Mouse (Mus musculus): ENCODE data around the gene Hes2. TPM values are rescaled to one million over a fixed set of nuclear protein-coding genes. Genes with fewer than 3 reads are reported as not detected.

Hes2 gene
- polyA plus RNA-seq, 1 experiment from 2014 or later, result 0.55 TPM

- H3K27ac ChIP-seq (ENCODE audit: low read length), result no peak overlapping the region
- 70% methylated on average over 4 of the region's 4 CpGs for WGBS
- no peaks in the 10 kb centered on the region for H3K36me3 ChIP-seq (ENCODE audit: control insufficient read depth, insufficient read depth, low read length)
- no peaks in the 10 kb centered on the region for H3K9me3 ChIP-seq (ENCODE audit: control insufficient read depth, low read depth, low read length)
- no peak for ATAC-seq (ENCODE audit: insufficient number of reproducible peaks, insufficient read depth, low FRiP score, low read depth)
- no peak overlapping the region for H3K9ac ChIP-seq (replicated peaks; ENCODE audit: low read depth, low read length)
- no peak overlapping the region for H3K4me2 ChIP-seq (replicated peaks; ENCODE audit: low read depth, low read length)
- H3K27me3 ChIP-seq (ENCODE audit: control insufficient read depth, insufficient read depth, low read length), result peaks cover 17% of the 10 kb centered on the region
- no peak overlapping the region for H3K4me3 ChIP-seq (ENCODE audit: low read depth, low read length)
- peaks cover 11% of the 10 kb centered on the region for H3K4me1 ChIP-seq (ENCODE audit: control insufficient read depth, insufficient read depth, low read length)
These were observed 8.1 kb upstream of the Hes2 start for GRCm38 (mm10) chr4:152150546-152150945.

DNA sequence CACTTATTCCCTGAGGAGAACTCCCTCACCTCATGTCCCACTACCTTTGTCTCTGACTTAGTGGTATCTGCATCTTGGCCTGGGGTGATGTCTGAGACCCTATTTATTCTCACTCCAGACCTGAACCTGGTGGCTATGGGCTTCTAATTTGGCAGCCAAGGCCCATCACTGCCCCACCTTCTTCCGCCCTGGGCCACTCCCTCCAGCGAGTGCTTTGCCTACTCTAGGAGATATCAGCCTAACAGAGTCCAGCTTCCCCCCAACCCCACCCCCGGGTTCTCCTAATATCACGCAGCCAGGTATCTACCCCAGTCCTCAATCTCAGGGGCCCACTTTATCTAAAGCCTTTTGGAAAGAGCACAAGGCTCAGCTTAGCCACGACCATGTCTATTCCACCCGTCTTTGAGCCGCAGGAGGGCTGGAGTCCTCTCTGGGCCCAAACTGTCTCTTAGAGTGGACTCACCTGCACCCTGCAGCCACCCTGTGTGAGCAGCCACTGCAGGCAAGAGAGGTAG is 7.2 kb upstream of the Hes2 start:
- H3K9ac ChIP-seq (replicated peaks; ENCODE audit: low read depth, low read length), result 0 out of 2 replicates have a peak overlapping the region, but pooled peaks have one; percentile 10
- 22% methylated on average over 7 of the region's 7 CpGs for WGBS

DNA sequence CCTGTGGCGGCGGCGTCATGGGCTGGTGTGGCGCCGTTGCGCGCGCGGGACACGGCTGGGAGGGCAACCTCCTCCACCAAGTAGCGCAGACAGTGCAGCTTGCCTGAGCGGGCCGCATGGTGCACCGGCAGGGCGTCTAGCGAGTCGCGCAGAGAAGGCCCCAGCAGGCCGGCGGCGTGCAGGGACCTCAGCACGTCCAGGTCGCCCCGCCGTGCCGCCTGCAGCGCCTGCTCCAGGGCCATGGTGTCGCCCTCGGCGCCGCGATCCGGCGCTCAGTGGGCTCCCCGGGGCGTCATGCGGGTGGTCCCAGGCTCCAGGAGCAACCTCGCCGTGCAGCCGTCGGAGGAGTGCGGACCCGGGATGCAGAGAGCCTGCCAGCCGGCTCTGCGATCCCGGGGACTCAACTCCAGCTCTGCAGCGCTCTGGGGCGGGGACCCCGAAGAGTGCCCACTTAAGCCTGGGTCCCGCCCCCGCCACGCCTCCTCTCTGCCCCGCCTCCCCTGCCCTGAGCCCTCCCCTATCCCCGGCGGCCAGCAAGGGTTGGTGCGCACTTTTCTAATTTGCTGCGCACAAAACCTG is 6.6 kb upstream of the Hes2 start, which contains the start of gene Espn:
TSS of gene Espn (minus strand) at position 406 of the 579 bp plus-strand sequence.
- Histone ChIP-seq H3K27me3 (ENCODE audit: control insufficient read depth, insufficient read depth, low read length) (peaks cover 18% of the 10 kb centered on the region), H3K27ac (ENCODE audit: low read length) (no peak within 1 kb of the TSS), H3K4me1 (ENCODE audit: control insufficient read depth, insufficient read depth, low read length) (peaks cover 11% of the 10 kb centered on the region), H3K4me2 (replicated peaks; ENCODE audit: low read depth, low read length) (peak within 1 kb of the TSS; percentile 64), H3K9ac (replicated peaks; ENCODE audit: low read depth, low read length) (0 out of 2 replicates have a peak within 1 kb of the TSS, but pooled peaks have one; percentile 10), H3K36me3 (ENCODE audit: control insufficient read depth, insufficient read depth, low read length) (no peaks in the 10 kb centered on the region), H3K4me3 (ENCODE audit: low read depth, low read length) (peak within 1 kb of the TSS; percentile 34), H3K9me3 (ENCODE audit: control insufficient read depth, low read depth, low read length) (no peaks in the 10 kb centered on the region)
- WGBS, result under 1% methylated on average over 57 of the region's 57 CpGs
- ATAC-seq (ENCODE audit: insufficient number of reproducible peaks, insufficient read depth, low FRiP score, low read depth), result peak; percentile 87

More for the DNA sequence above, 7.2 kb upstream of the Hes2 start:
- Histone ChIP-seq H3K9me3 (ENCODE audit: control insufficient read depth, low read depth, low read length) (no peaks in the 10 kb centered on the region), H3K36me3 (ENCODE audit: control insufficient read depth, insufficient read depth, low read length) (no peaks in the 10 kb centered on the region), H3K4me3 (ENCODE audit: low read depth, low read length) (peak overlapping the region; percentile 34), H3K4me1 (ENCODE audit: control insufficient read depth, insufficient read depth, low read length) (peaks cover 11% of the 10 kb centered on the region), H3K4me2 (replicated peaks; ENCODE audit: low read depth, low read length) (peak overlapping the region; percentile 64), H3K27me3 (ENCODE audit: control insufficient read depth, insufficient read depth, low read length) (peaks cover 17% of the 10 kb centered on the region), H3K27ac (ENCODE audit: low read length) (no peak overlapping the region)
- ATAC-seq (ENCODE audit: insufficient number of reproducible peaks, insufficient read depth, low FRiP score, low read depth), result no peak

GRCm38 (mm10) chr4:152153771-152154177 is 4.9 kb upstream of the Hes2 start:
- H3K36me3 ChIP-seq (ENCODE audit: control insufficient read depth, insufficient read depth, low read length), result no peaks in the 10 kb centered on the region
- peaks cover 18% of the 10 kb centered on the region for H3K4me1 ChIP-seq (ENCODE audit: control insufficient read depth, insufficient read depth, low read length)
- no peaks in the 10 kb centered on the region for H3K9me3 ChIP-seq (ENCODE audit: control insufficient read depth, low read depth, low read length)
- H3K9ac ChIP-seq (replicated peaks; ENCODE audit: low read depth, low read length), result no peak overlapping the region
- peak; percentile 29; the same call in 1 of the 2 replicates for ATAC-seq (ENCODE audit: insufficient number of reproducible peaks, insufficient read depth, low FRiP score, low read depth)
- peak overlapping the region; percentile 31 for H3K4me2 ChIP-seq (replicated peaks; ENCODE audit: low read depth, low read length)
- peaks cover 35% of the 10 kb centered on the region for H3K27me3 ChIP-seq (ENCODE audit: control insufficient read depth, insufficient read depth, low read length)
- 2% methylated on average over 23 of the region's 23 CpGs for WGBS
- H3K4me3 ChIP-seq (ENCODE audit: low read depth, low read length), result no peak overlapping the region
- no peak overlapping the region for H3K27ac ChIP-seq (ENCODE audit: low read length)

DNA sequence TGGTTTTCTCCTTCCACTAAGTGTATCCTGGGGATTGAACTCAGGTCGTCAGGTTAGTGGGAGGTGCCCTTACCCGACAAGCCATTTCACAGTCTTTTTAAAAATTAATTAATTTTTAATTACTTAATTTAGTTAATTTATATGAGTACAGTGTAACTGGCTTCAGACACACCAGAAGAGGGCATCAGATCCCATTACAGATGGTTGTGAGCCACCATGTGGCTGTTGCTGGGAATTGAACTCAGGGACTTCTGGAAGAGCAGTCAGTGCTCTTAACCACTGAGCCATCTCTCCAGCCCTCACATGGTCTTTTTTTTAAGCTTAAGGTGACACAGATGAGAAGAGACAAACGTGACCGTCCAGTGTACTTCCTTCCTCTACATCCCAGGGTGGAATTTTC is 3.6 kb upstream of the Hes2 start:
- H3K27ac ChIP-seq (ENCODE audit: low read length), result no peak overlapping the region
- 66% methylated on average over 4 of the region's 4 CpGs for WGBS
- H3K9me3 ChIP-seq (ENCODE audit: control insufficient read depth, low read depth, low read length), result no peaks in the 10 kb centered on the region
- H3K4me2 ChIP-seq (replicated peaks; ENCODE audit: low read depth, low read length), result no peak overlapping the region
- no peak overlapping the region for H3K4me3 ChIP-seq (ENCODE audit: low read depth, low read length)
- H3K27me3 ChIP-seq (ENCODE audit: control insufficient read depth, insufficient read depth, low read length), result peaks cover 47% of the 10 kb centered on the region
- H3K36me3 ChIP-seq (ENCODE audit: control insufficient read depth, insufficient read depth, low read length), result no peaks in the 10 kb centered on the region
- ATAC-seq (ENCODE audit: insufficient number of reproducible peaks, insufficient read depth, low FRiP score, low read depth), result no peak
- H3K4me1 ChIP-seq (ENCODE audit: control insufficient read depth, insufficient read depth, low read length), result peaks cover 27% of the 10 kb centered on the region
- no peak overlapping the region for H3K9ac ChIP-seq (replicated peaks; ENCODE audit: low read depth, low read length)

GRCm38 (mm10) chr4:152157779-152158584 is 685 bp upstream of the Hes2 start:
- H3K27me3 ChIP-seq (ENCODE audit: control insufficient read depth, insufficient read depth, low read length), result peaks cover 48% of the 10 kb centered on the region
- peak overlapping the region; percentile 10; the same call in 1 of the 2 replicates for H3K4me3 ChIP-seq (ENCODE audit: low read depth, low read length)
- H3K4me2 ChIP-seq (replicated peaks; ENCODE audit: low read depth, low read length), result peak overlapping the region; percentile 22; the same call in 1 of the 2 replicates
- WGBS, result 19% methylated on average over 21 of the region's 21 CpGs
- peaks cover 24% of the 10 kb centered on the region for H3K4me1 ChIP-seq (ENCODE audit: control insufficient read depth, insufficient read depth, low read length)
- no peaks in the 10 kb centered on the region for H3K9me3 ChIP-seq (ENCODE audit: control insufficient read depth, low read depth, low read length)
- no peak overlapping the region for H3K9ac ChIP-seq (replicated peaks; ENCODE audit: low read depth, low read length)
- H3K36me3 ChIP-seq (ENCODE audit: control insufficient read depth, insufficient read depth, low read length), result no peaks in the 10 kb centered on the region
- no peak for ATAC-seq (ENCODE audit: insufficient number of reproducible peaks, insufficient read depth, low FRiP score, low read depth)
- H3K27ac ChIP-seq (ENCODE audit: low read length), result no peak overlapping the region

GRCm38 (mm10) chr4:152159285-152159678 is 615 bp downstream of the Hes2 start:
- Histone ChIP-seq H3K9me3 (ENCODE audit: control insufficient read depth, low read depth, low read length) (no peaks in the 10 kb centered on the region; the same call in 1 of the 2 replicates), H3K4me1 (ENCODE audit: control insufficient read depth, insufficient read depth, low read length) (peaks cover 16% of the 10 kb centered on the region; the same call in 1 of the 2 replicates), H3K4me3 (ENCODE audit: low read depth, low read length) (0 out of 2 replicates have a peak overlapping the region, but pooled peaks have one; percentile 1), H3K27ac (ENCODE audit: low read length) (no peak overlapping the region), H3K9ac (replicated peaks; ENCODE audit: low read depth, low read length) (no peak overlapping the region), H3K4me2 (replicated peaks; ENCODE audit: low read depth, low read length) (peak overlapping the region; percentile 22), H3K27me3 (ENCODE audit: control insufficient read depth, insufficient read depth, low read length) (peaks cover 48% of the 10 kb centered on the region), H3K36me3 (ENCODE audit: control insufficient read depth, insufficient read depth, low read length) (no peaks in the 10 kb centered on the region)
- WGBS, result 5% methylated on average over 19 of the region's 19 CpGs
- ATAC-seq (ENCODE audit: insufficient number of reproducible peaks, insufficient read depth, low FRiP score, low read depth), result no peak

- Histone ChIP-seq H3K27ac (ENCODE audit: low read length) (no peak overlapping the region), H3K4me1 (ENCODE audit: control insufficient read depth, insufficient read depth, low read length) (peaks cover 19% of the 10 kb centered on the region; the same call in 1 of the 2 replicates), H3K9me3 (ENCODE audit: control insufficient read depth, low read depth, low read length) (no peaks in the 10 kb centered on the region; the same call in 1 of the 2 replicates), H3K9ac (replicated peaks; ENCODE audit: low read depth, low read length) (no peak overlapping the region), H3K27me3 (ENCODE audit: control insufficient read depth, insufficient read depth, low read length) (peaks cover 48% of the 10 kb centered on the region), H3K4me3 (ENCODE audit: low read depth, low read length) (no peak overlapping the region), H3K4me2 (replicated peaks; ENCODE audit: low read depth, low read length) (no peak overlapping the region), H3K36me3 (ENCODE audit: control insufficient read depth, insufficient read depth, low read length) (no peaks in the 10 kb centered on the region)
- ATAC-seq (ENCODE audit: insufficient number of reproducible peaks, insufficient read depth, low FRiP score, low read depth), result no peak
- 33% methylated on average over 4 of the region's 4 CpGs for WGBS
These were observed 2.1 kb downstream of the Hes2 start for GRCm38 (mm10) chr4:152160748-152161147.
